Mouse (Mus musculus) gastrocnemius, postnatal 4 days (tissue): ENCODE data around the gene Emb. TPM values are rescaled to one million over a fixed set of nuclear protein-coding genes. Genes with fewer than 3 reads are reported as not detected.

ENCODE experiments used
- total RNA-seq, 2 experiments: library from RNA; stranded (reverse); gene quantifications; 2 replicates each; pipeline ENCODE4 v1.2.3; 2021

Emb gene
- total RNA-seq, 2 experiments from 2014 or later = 19.3 to 19.5 TPM

Other genes starting within 250 kb of the Emb start
- 10 to 100 TPM; 19.6 to 22.2 TPM for gene Parp8, start 183.0 kb upstream of the Emb start, total RNA-seq
- gene Gm17509, start 12.5 kb downstream of the Emb start, total RNA-seq = not detected